In the genomic region with DNA sequence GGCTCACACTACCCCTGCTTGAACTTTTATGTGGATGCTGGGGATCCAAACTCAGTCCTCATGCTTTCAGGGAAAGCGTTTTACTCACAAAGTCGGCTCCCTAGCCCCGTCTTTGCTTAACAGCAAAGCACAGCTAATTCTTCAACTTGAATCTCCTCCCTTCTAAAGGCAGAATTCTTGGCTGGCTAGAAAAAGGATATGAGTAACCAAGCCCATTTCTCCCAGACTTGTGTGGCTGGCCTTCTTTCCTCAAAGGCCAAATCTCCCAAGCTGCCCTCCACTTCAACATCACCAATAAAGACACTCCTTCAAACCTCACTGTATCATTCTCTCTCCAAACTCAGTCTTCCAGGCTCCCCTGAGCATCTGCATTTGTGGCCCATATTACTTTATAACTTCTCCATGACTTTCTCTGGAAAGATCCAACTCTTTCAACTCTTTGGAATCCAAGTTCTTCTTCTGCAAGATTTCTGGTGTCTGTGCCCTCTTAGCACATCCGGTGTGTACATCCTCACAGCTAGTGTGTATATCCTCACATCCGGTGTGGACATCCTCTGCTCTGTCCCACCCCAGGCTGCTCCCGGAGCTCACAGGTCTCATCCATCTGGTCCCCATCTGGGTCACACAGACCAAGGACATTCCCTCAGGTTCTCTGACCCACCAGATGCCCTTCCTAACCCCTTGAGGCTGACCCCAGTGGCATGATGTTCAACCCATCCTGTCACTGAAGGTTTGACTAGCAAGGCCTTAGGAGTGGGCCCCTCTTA, we compare ENCODE assay signal across 10 mouse cellular contexts. TPM values are rescaled to one million over a fixed set of nuclear protein-coding genes. Genes with fewer than 3 reads are reported as not detected.
DNase-seq lines count a peak whose midpoint lies in the region; ATAC-seq and TF ChIP-seq lines count a peak whose summit lies in the region.
"Had no signal": no experiment of that assay in that cellular context is flagged by ENCODE, and none has a peak within 500 bp of the region (broad histone marks: within the 10 kb centered on the region; RNA-seq: fewer than 3 reads in every experiment).

No protein-coding gene starts in this region.

- 0 out of 2 replicates have a peak overlapping the region, but pooled peaks have one; percentile 31 for H3K27ac ChIP-seq in forebrain, embryonic 12.5 days
- no peak overlapping the region for H3K27ac ChIP-seq in forebrain, embryonic 11.5 days (ENCODE audit: low read depth, low read length)
- peak overlapping the region; percentile 55; the same call in 1 of the 2 replicates for H3K27ac ChIP-seq in lung, embryonic 14.5 days (ENCODE audit: low read depth)
- H3K27ac ChIP-seq in intestine, embryonic 14.5 days (ENCODE audit: low read depth) = peak overlapping the region; percentile 49
- H3K27ac ChIP-seq in neural tube, embryonic 13.5 days (replicated peaks) = peak overlapping the region; percentile 62
- H3K27ac ChIP-seq: liver, embryonic 13.5 days had no signal

- H3K9me3 ChIP-seq in forebrain, embryonic 12.5 days = no peaks in the 10 kb centered on the region
- no peaks in the 10 kb centered on the region for H3K9me3 ChIP-seq in forebrain, embryonic 11.5 days (ENCODE audit: control insufficient read depth, low read length)
- no peaks in the 10 kb centered on the region for H3K9me3 ChIP-seq in lung, embryonic 14.5 days (ENCODE audit: low read depth, low read length)
- H3K9me3 ChIP-seq in intestine, embryonic 14.5 days (ENCODE audit: control insufficient read depth, low read length) = no peaks in the 10 kb centered on the region
- H3K9me3 ChIP-seq in neural tube, embryonic 13.5 days = no peaks in the 10 kb centered on the region
- H3K9me3 ChIP-seq: liver, embryonic 13.5 days had no signal

- WGBS in forebrain, embryonic 12.5 days = 84% methylated on average over 6 of the region's 6 CpGs
- WGBS in forebrain, embryonic 11.5 days = 84% methylated on average over 6 of the region's 6 CpGs
- WGBS in lung, embryonic 14.5 days = 60% methylated on average over 6 of the region's 6 CpGs
- 63% methylated on average over 6 of the region's 6 CpGs for WGBS in intestine, embryonic 14.5 days
- WGBS in neural tube, embryonic 13.5 days = 87% methylated on average over 6 of the region's 6 CpGs

- no peaks in the 10 kb centered on the region for H3K36me3 ChIP-seq in forebrain, embryonic 12.5 days (replicated peaks)
- H3K36me3 ChIP-seq in forebrain, embryonic 11.5 days (ENCODE audit: control insufficient read depth, insufficient read depth, low read length) = no peaks in the 10 kb centered on the region
- no peaks in the 10 kb centered on the region for H3K36me3 ChIP-seq in lung, embryonic 14.5 days (ENCODE audit: insufficient read depth)
- H3K36me3 ChIP-seq in intestine, embryonic 14.5 days (ENCODE audit: control insufficient read depth, insufficient read depth, low read length) = no peaks in the 10 kb centered on the region
- H3K36me3 ChIP-seq in neural tube, embryonic 13.5 days = no peaks in the 10 kb centered on the region
- H3K36me3 ChIP-seq: liver, embryonic 13.5 days had no signal

- no peak overlapping the region for H3K9ac ChIP-seq in forebrain, embryonic 12.5 days
- H3K9ac ChIP-seq in forebrain, embryonic 11.5 days (ENCODE audit: low read length) = no peak overlapping the region
- H3K9ac ChIP-seq in lung, embryonic 14.5 days = no peak overlapping the region
- no peak overlapping the region for H3K9ac ChIP-seq in intestine, embryonic 14.5 days (ENCODE audit: low read length)
- H3K9ac ChIP-seq in neural tube, embryonic 13.5 days = no peak overlapping the region
- H3K9ac ChIP-seq: liver, embryonic 13.5 days had no signal

- no peaks in the 10 kb centered on the region for H3K27me3 ChIP-seq in forebrain, embryonic 12.5 days
- H3K27me3 ChIP-seq in forebrain, embryonic 11.5 days (ENCODE audit: control insufficient read depth, insufficient read depth, low read length) = no peaks in the 10 kb centered on the region
- no peaks in the 10 kb centered on the region for H3K27me3 ChIP-seq in lung, embryonic 14.5 days (ENCODE audit: insufficient read depth, low read length)
- H3K27me3 ChIP-seq in intestine, embryonic 14.5 days (replicated peaks; ENCODE audit: control insufficient read depth, insufficient read depth, low read length) = no peaks in the 10 kb centered on the region
- no peaks in the 10 kb centered on the region for H3K27me3 ChIP-seq in neural tube, embryonic 13.5 days

- no peak overlapping the region for H3K4me3 ChIP-seq in forebrain, embryonic 12.5 days (replicated peaks)
- no peak overlapping the region for H3K4me3 ChIP-seq in forebrain, embryonic 11.5 days (ENCODE audit: low read depth, low read length)
- no peak overlapping the region for H3K4me3 ChIP-seq in lung, embryonic 14.5 days (ENCODE audit: low read depth, low read length)
- H3K4me3 ChIP-seq in intestine, embryonic 14.5 days (ENCODE audit: low read depth, low read length) = no peak overlapping the region
- H3K4me3 ChIP-seq in neural tube, embryonic 13.5 days = no peak overlapping the region
- H3K4me3 ChIP-seq: liver, embryonic 13.5 days had no signal

- ATAC-seq in forebrain, embryonic 12.5 days (ENCODE audit: low FRiP score) = no peak
- no peak for ATAC-seq in forebrain, embryonic 11.5 days (replicated peaks; ENCODE audit: low FRiP score)
- ATAC-seq in lung, embryonic 14.5 days (ENCODE audit: insufficient read depth) = no peak
- ATAC-seq in intestine, embryonic 14.5 days (replicated peaks; ENCODE audit: low FRiP score, low TSS enrichment, low read depth) = no peak
- ATAC-seq in neural tube, embryonic 13.5 days (ENCODE audit: low read depth) = no peak
- ATAC-seq in activated CD4-positive, CD25-positive, alpha-beta regulatory T cell, adult 4 months = no peak

- no peak for DNase-seq in forebrain, embryonic 11.5 days (ENCODE audit: low spot score)
- no peak for DNase-seq in lung, embryonic 14.5 days
- DNase-seq in lung, postnatal 25 days (ENCODE audit: low spot score) = no peak
- no peak for DNase-seq in intestine, embryonic 14.5 days (ENCODE audit: low spot score)
- DNase-seq in adrenal gland, adult 8-10 months = no peak
- DNase-seq: kidney, adult 8-10 months; liver, embryonic 13.5 days had no signal

- peaks cover 30% of the 10 kb centered on the region for H3K4me1 ChIP-seq in forebrain, embryonic 12.5 days
- peaks cover 13% of the 10 kb centered on the region for H3K4me1 ChIP-seq in forebrain, embryonic 11.5 days (replicated peaks; ENCODE audit: control insufficient read depth, insufficient read depth, low read length)
- H3K4me1 ChIP-seq in lung, embryonic 14.5 days (ENCODE audit: insufficient read depth) = peaks cover 30% of the 10 kb centered on the region
- H3K4me1 ChIP-seq in intestine, embryonic 14.5 days (replicated peaks; ENCODE audit: control insufficient read depth, insufficient read depth, low read length) = peaks cover 33% of the 10 kb centered on the region
- H3K4me1 ChIP-seq in neural tube, embryonic 13.5 days (replicated peaks) = peaks cover 39% of the 10 kb centered on the region

- H3K4me2 ChIP-seq in forebrain, embryonic 12.5 days = no peak overlapping the region
- H3K4me2 ChIP-seq in forebrain, embryonic 11.5 days (ENCODE audit: low read depth, low read length, severe bottlenecking) = no peak overlapping the region
- no peak overlapping the region for H3K4me2 ChIP-seq in lung, embryonic 14.5 days
- no peak overlapping the region for H3K4me2 ChIP-seq in intestine, embryonic 14.5 days (ENCODE audit: low read length)
- H3K4me2 ChIP-seq in neural tube, embryonic 13.5 days = no peak overlapping the region
- H3K4me2 ChIP-seq: liver, embryonic 13.5 days had no signal

- no peak for TF ChIP-seq CTCF in lung, embryonic 14.5 days (IDR thresholded peaks at IDR 0.05; ENCODE audit: low read depth)

RNA-seq across cellular contexts. Expression of a gene that starts 18.3 kb away (rescaled TPM):
- polyA plus RNA-seq in forebrain, embryonic 12.5 days (2016; fragmentation: Nextera tagmentation; extraction: Ambion mirVana) = 731 and 774 TPM in 2 replicates
- 781 and 793 TPM in 2 replicates for polyA plus RNA-seq in forebrain, embryonic 11.5 days (2014; fragmentation: Nextera tagmentation; extraction: Ambion mirVana)
- 802 and 805 TPM in 2 replicates for polyA plus RNA-seq in lung, embryonic 14.5 days (2014; fragmentation: Nextera tagmentation; extraction: Ambion mirVana)
- polyA plus RNA-seq in intestine, embryonic 14.5 days (2014; fragmentation: Nextera tagmentation; extraction: Ambion mirVana) = 671 and 756 TPM in 2 replicates
- polyA plus RNA-seq in neural tube, embryonic 13.5 days (2015; fragmentation: Nextera tagmentation; extraction: Ambion mirVana) = 475 and 521 TPM in 2 replicates
- 100 to 1,000 TPM; 380 to 518 (median 475) TPM for total RNA-seq in adrenal gland, adult 8-10 months (2022)
- polyA plus RNA-seq in activated CD4-positive, CD25-positive, alpha-beta regulatory T cell, adult 4 months (2017; shearing (Covaris generic)) = 1 to 10 TPM; 1.2 to 1.3 TPM

Comparison
In these comparisons a context has a peak if more than half of its experiments do, and no peak if none do; other contexts are left out.
1. RNA of a gene that starts 18.3 kb away (polyA plus RNA-seq): 802 to 805 TPM in lung, embryonic 14.5 days, 781 to 793 TPM in forebrain, embryonic 11.5 days, 731 to 774 TPM in forebrain, embryonic 12.5 days, 671 to 756 TPM in intestine, embryonic 14.5 days and 475 to 521 TPM in neural tube, embryonic 13.5 days; 1.2 to 1.3 TPM in activated CD4-positive, CD25-positive, alpha-beta regulatory T cell, adult 4 months; every median in the first group is over 100 times any median in the second.